Mouse (Mus musculus) left cerebral cortex, adult 11 months (tissue): Measurements from ENCODE around the gene Zfp296.
"Not testable (repeated sequence)": the region's sequence is repeated elsewhere in the genome, so short reads cannot be mapped to it uniquely, and the experiment has no call there.

Experiments
- DNase-seq: peaks from one replicate; pipeline ENCODE4 v3.0.0; 2022; ENCODE audit warnings: low spot score

Zfp296 gene

GRCm38 (mm10) chr7:19562643-19563410 is 14.3 kb upstream of the Zfp296 start, which contains the start of gene Ppp1r37:
TSS of gene Ppp1r37 (minus strand) at chr7:19563076.
- DNase-seq: no peak

- no peak for DNase-seq
Measured at GRCm38 (mm10) chr7:19563884-19564283, 13.2 kb upstream of the Zfp296 start.

GRCm38 (mm10) chr7:19564455-19564854 is 12.6 kb upstream of the Zfp296 start:
- no peak for DNase-seq

GRCm38 (mm10) chr7:19565803-19566202 is 11.3 kb upstream of the Zfp296 start:
- DNase-seq: no peak

GRCm38 (mm10) chr7:19567426-19567825 is 9.7 kb upstream of the Zfp296 start:
- no peak for DNase-seq

- DNase-seq: no peak
Measured at GRCm38 (mm10) chr7:19569647-19570046, 7.4 kb upstream of the Zfp296 start.

GRCm38 (mm10) chr7:19572926-19573775 is 3.9 kb upstream of the Zfp296 start:
- DNase-seq: peak; percentile 60

GRCm38 (mm10) chr7:19573776-19574140 is 3.3 kb upstream of the Zfp296 start:
- DNase-seq: no peak

GRCm38 (mm10) chr7:19575559-19575958 is 1.5 kb upstream of the Zfp296 start:
- no peak for DNase-seq

- no peak for DNase-seq
Measured at GRCm38 (mm10) chr7:19577877-19578414, 859 bp downstream of the Zfp296 start.

GRCm38 (mm10) chr7:19578436-19578835 is 1.3 kb downstream of the Zfp296 start:
- no peak for DNase-seq

GRCm38 (mm10) chr7:19579751-19580150 is 2.7 kb downstream of the Zfp296 start:
- no peak for DNase-seq

- DNase-seq: no peak
Measured at GRCm38 (mm10) chr7:19580634-19581033, 3.5 kb downstream of the Zfp296 start.

- DNase-seq: no peak
Measured at GRCm38 (mm10) chr7:19586269-19586668, 9.2 kb downstream of the Zfp296 start.

GRCm38 (mm10) chr7:19589207-19589606 is 12.1 kb downstream of the Zfp296 start:
- DNase-seq: no peak

GRCm38 (mm10) chr7:19589917-19590316 is 12.8 kb downstream of the Zfp296 start:
- DNase-seq: peak; percentile 80

- DNase-seq: no peak
Measured at GRCm38 (mm10) chr7:19593061-19593730, 16.1 kb downstream of the Zfp296 start.

- peak; percentile 66 for DNase-seq
Measured at GRCm38 (mm10) chr7:19600562-19600961, 23.5 kb downstream of the Zfp296 start.

GRCm38 (mm10) chr7:19603055-19603454 is 26.0 kb downstream of the Zfp296 start:
- DNase-seq: no peak

GRCm38 (mm10) chr7:19603849-19604605 is 26.9 kb downstream of the Zfp296 start, which contains the start of gene Clasrp:
TSS of gene Clasrp (minus strand) at chr7:19604486.
- DNase-seq: peak; percentile 91

GRCm38 (mm10) chr7:19604606-19605214 is 27.6 kb downstream of the Zfp296 start:
- not testable (repeated sequence) for DNase-seq
